Mouse (Mus musculus) erythroblast, embryonic 14.5 days (primary cell): Measurements from ENCODE around the gene Nae1.

Experiments
- GATA1 ChIP-seq: IDR thresholded peaks from 2 replicates; pipeline ENCODE4 v1.6.1; 2012; ENCODE audit warnings: low read length, inconsistent platforms, mixed read lengths
- TAL1 ChIP-seq: IDR thresholded peaks from 3 replicates; pipeline ENCODE4 v1.6.1; 2012; ENCODE audit warnings: low read length, inconsistent platforms, mixed read lengths

DNA sequence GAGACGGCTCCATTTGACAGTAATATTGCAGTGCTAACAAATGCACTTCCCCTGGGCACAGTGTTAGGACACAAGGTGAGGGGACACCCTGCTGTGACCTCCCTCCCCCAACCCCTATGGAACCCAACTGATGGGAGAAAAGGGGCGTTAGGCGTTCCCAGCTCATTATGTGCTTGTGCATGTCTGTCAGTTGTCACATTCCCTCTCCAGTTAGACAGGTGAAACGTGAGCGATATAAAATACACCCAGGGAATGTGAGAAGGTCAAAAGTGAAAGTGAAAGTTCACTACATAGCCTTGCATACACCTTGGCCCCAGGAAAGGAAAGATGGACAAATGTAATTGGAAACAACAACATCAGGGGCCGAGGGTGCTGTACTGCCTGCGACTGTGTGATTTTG is 941 bp upstream of the Nae1 start:
- TF ChIP-seq TAL1 (no peak), GATA1 (no peak)
